Mouse (Mus musculus): ENCODE measurements around the gene Gcnt4.

DNA sequence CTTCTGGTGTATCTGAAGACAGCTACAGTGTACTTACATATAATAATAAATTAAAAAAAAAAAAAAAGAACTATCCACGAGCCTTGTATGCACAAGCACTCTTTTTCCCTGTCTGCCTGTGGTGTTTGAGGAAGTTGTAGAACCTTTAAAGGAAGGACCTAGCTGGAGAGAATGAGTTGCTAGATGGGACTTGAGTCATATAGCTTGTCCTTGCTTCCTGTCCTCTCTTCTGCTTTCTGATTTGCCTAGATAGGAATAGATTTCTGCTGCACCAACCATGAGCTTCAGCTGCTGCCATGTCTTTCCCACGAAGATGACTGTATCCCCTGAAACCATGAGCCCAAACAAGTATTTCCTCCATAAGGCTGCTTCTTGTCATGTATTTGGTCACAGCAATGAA, 43.3 kb downstream of the Gcnt4 start:
- TF ChIP-seq CTCF (IDR thresholded peaks at IDR 0.05; ENCODE audit: borderline replicate concordance, control insufficient read depth, extremely low read depth, insufficient read depth, low read length, poor library complexity): no peak
- TF ChIP-seq POLR2A (IDR thresholded peaks at IDR 0.05; ENCODE audit: control insufficient read depth, extremely low read depth, insufficient read depth, low read length, poor library complexity): no peak

Measured in thymus, adult 2 months (tissue).